Mouse (Mus musculus) lung, postnatal 10 days (tissue): ENCODE measurements around the gene Kctd5.

ENCODE experiments used
- DNase-seq: peaks from one replicate; pipeline ENCODE4 v3.0.0; 2021

The Kctd5 gene

DNA sequence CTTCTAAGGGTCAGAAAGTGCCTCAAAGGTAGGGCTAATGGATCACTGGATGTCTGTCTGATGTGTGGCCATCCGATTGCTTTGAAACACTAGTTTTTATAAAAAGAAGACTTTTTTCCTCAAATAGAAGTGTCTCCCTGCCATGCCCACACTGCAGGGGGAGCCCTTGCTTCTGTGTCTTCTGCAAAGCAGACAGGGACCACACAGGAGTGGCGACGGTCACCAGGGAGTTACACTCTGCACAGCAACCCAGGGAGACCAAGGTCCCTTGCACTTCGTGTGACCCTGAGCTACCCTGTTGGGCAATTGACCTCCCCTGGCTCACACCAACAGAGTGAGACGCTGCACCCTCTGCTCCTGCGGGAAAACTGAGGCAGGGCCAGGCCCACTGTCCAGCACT lies 36.3 kb downstream of the Kctd5 start:
- DNase-seq = no peak

GRCm38 (mm10) chr17:24035087-24035486 lies 38.2 kb downstream of the Kctd5 start:
- no peak for DNase-seq

GRCm38 (mm10) chr17:24030551-24030950 lies 42.7 kb downstream of the Kctd5 start:
- no peak for DNase-seq

GRCm38 (mm10) chr17:24029477-24029876 lies 43.8 kb downstream of the Kctd5 start:
- no peak for DNase-seq

- peak; percentile 70 for DNase-seq
These were observed 51.7 kb downstream of the Kctd5 start for GRCm38 (mm10) chr17:24021375-24022199.

DNA sequence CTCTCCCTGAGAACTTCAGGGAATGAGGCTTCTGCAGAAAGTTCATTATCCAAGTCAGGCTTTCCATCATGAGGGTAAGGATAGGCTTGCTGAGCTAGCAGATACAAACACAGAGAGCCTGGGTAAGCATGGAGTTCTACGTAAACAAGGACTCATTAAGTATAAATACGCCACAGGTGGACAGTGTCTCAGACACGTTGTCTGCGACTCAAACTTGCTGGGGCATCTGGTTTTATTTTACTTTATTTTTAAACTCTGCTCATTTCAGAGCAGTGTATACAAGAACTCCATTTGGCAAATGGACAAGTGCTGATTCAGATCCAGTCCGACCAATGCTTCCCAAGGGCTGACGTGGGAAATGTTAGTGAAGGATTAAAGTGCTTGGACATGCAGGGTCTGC lies 52.6 kb downstream of the Kctd5 start:
- DNase-seq = peak; percentile 86

DNA sequence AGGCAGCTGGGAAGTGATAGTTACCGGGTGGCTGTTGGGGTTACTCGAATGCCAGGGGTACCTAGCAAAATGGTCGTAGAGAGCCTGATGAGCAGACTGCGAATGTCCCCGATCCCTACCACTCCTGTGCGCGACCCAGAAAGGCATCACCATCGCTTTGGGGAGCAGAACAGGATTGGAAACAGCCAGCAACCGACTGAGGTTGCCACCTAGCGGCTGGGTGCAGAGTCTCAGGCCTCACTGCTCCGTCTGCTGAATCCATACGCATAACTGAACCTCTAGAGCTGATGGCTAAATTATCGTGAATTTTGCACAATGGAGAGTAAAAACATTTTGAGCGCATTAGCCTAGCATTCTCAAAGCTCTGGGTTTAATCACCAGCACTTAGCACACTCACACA lies 57.6 kb downstream of the Kctd5 start:
- DNase-seq = peak; percentile 37

DNA sequence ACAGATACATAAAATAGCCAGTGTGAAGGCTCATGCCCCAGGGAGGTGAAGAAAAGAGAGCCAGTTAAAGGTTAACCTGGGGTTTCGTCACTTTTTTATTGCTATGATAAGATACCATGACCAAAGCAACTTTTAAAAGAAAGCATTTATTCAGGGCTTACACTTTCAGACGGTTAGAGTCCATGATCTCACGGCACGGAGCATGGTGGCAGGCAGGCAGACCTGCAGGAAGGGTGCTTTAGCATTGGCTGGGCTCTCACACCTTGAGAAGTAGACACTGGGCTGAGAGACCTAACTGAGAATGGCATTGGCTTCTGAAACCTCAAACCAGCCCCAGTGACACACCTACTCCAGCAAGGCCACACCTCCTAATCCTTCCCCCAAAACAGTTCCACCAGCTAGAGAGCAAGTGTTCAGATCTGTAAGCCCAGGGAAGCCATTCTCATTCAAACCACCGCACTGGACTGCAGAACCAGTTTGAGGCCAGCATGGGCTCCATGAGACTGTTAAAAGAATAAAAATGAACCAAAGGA lies 58.8 kb downstream of the Kctd5 start:
- DNase-seq = no peak

GRCm38 (mm10) chr17:24012921-24013320 lies 60.4 kb downstream of the Kctd5 start:
- no peak for DNase-seq

- peak; percentile 41 for DNase-seq
These were observed 63.7 kb downstream of the Kctd5 start for GRCm38 (mm10) chr17:24009617-24010016.

DNA sequence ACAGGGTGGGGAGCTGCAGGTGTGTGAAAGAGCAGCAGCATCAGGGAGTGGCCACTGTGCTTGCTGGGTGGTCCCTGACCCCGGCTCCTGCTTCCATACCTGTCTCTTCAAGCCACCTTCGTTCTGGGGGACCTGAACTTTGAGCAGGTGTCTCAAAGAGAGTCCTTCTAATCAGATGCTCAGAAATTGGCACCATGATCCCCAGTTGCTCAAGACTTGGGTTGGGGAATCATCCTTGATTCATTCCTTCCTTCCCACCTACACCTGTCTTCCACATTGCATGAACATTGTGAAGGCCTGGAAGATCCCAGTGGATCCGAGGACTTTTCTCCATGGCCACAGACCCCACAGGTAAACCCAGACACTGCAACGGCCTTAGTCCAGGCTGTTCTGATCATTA lies 65.2 kb downstream of the Kctd5 start:
- no peak for DNase-seq

GRCm38 (mm10) chr17:24007391-24007790 lies 65.9 kb downstream of the Kctd5 start:
- DNase-seq = peak; percentile 18

- no peak for DNase-seq
These were observed 66.4 kb downstream of the Kctd5 start for GRCm38 (mm10) chr17:24006930-24007329.

DNA sequence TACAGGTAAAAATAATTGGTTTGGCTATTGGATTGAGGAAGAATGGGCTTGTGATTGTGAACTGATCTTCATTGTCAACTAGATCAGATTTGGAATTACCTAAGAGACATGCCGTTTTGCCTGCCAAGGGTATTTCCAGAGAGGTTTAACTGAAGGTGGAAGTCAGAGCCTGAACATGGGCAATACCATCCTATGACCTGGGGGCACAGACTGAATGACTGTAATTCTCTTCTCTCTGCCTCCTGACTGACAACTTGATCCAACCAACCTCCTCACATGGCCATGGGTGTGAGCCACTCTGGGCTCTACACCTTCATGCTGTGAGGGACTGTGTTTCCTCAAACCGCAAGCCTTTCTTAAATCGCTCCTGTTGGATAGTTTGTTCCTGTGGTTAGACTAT lies 68.2 kb downstream of the Kctd5 start:
- no peak for DNase-seq

DNA sequence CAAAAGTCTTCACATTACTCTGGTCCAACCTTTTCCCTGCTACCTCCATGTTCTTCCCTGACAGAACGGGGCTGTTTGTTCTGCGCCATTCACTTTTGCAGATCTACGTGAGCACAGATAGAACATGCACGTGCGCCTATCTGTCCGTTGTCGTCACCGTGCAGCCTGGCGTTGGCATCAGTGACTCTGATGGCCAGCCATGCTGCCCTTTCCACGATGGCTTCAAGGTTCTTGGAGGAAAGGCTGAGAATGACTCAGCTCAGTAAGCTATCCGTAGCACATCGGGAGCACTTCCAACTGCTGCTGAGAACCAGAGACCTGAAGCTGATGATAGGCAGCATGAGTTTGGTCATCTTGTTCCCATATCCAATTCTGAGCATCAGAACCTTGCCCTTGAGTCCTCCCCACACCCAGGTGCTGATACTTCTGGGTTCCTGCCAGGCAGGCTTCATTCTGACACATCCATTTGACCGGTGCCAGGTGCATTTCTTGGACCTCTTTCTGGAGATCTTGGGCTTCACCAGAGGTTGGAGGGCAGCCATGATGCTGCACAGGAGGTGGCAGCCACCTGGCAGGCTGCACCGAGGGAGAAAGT lies 69.1 kb downstream of the Kctd5 start:
- no peak for DNase-seq

GRCm38 (mm10) chr17:24000404-24000803 lies 72.9 kb downstream of the Kctd5 start:
- DNase-seq = peak; percentile 63

DNA sequence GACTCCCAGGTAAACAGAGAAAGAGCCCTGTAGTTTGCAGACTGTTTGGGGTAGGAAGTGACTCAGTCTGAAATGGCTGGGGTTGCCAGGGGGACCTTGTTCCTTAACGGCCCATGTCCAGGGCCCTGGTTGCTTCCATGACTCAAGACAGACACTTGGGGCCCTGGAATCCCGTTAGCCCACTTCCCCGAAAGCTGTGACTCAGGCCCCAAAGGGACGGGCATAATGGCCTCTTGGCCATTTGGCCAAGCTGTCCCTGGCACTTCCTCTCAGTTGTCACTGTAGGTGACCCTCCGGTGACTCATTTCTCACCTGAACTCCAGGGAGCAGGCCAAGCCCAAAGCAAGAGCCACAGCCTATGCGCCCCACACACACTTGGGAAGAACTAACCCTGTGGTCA lies 74.9 kb downstream of the Kctd5 start:
- no peak for DNase-seq

GRCm38 (mm10) chr17:23997901-23998300 lies 75.4 kb downstream of the Kctd5 start, which contains the start of gene Prss22:
TSS of gene Prss22 (minus strand) at chr17:23998100.
- DNase-seq = no peak
